Mouse (Mus musculus): ENCODE measurements around the gene Gm340. TPM values are rescaled to one million over a fixed set of nuclear protein-coding genes. Genes with fewer than 3 reads are reported as not detected.

Gm340 gene
- polyA plus RNA-seq, 1 experiment = 1.4 TPM

DNA sequence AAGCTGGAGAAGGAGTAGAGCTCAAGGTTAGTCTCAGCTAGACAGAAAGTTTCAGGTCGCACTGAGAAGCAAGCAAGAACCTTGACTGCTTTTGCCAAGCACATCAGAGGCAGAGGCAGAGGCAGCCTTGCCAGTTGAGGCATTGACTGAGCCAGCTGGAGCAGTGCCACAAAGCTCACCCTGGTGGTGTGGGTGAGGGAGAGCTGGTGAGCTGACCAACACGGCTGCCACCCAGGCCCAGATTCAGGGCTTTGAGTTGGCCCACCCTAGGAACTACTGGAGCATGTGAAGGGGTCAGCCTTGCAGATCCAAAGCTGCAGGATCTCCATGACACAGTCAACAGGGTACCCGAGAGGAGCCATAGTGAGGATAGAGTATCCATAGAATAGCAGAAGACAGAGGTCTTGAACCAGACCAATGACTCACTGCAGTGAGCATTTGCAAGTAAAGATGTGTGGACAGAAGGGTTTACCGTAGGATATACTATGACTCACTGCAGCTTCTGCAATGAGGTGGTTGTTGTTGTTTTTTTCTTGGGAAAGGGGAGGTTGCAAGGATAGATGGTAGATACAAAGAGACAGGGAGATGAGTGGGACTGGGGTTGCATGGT, 2.8 kb upstream of the Gm340 start:
- TF ChIP-seq USF1 (IDR thresholded peaks at IDR 0.05; ENCODE audit: low read depth) (no peak), REST (IDR thresholded peaks at IDR 0.05; ENCODE audit: insufficient read depth, insufficient read length) (no peak), MYOD1 (IDR thresholded peaks at IDR 0.05; ENCODE audit: control insufficient read depth in 1 of 3, insufficient read length in 2 of 3, low read depth in 2 of 3) (no peak), CEBPB (IDR thresholded peaks at IDR 0.05; ENCODE audit: insufficient read depth, poor library complexity, severe bottlenecking) (no peak), POLR2AphosphoS2 (IDR thresholded peaks at IDR 0.05; ENCODE audit: insufficient read length, low read depth) (no peak), E2F4 (IDR thresholded peaks at IDR 0.05; ENCODE audit: insufficient read depth) (no peak), MYOG (IDR thresholded peaks at IDR 0.05; ENCODE audit: control insufficient read depth in 1 of 3, insufficient read depth in 1 of 3, insufficient read length in 2 of 3, low read depth in 2 of 3) (no peak), SRF (IDR thresholded peaks at IDR 0.05; ENCODE audit: control insufficient read depth, insufficient read length, low read depth) (no peak), POLR2A (IDR thresholded peaks at IDR 0.05; ENCODE audit: insufficient read length, low read depth) (no peak), MAX (IDR thresholded peaks at IDR 0.05; ENCODE audit: low read depth) (no peak), TCF12 (IDR thresholded peaks at IDR 0.05; ENCODE audit: insufficient read depth, poor library complexity, severe bottlenecking) (no peak), TCF3 (IDR thresholded peaks at IDR 0.05; ENCODE audit: insufficient read length, low read depth) (no peak)
- no peak overlapping the region for H3K4me3 ChIP-seq
- no peaks in the 10 kb centered on the region for H3K79me2 ChIP-seq (ENCODE audit: control insufficient read depth, insufficient read depth)
- peaks cover 12% of the 10 kb centered on the region for H3K36me3 ChIP-seq (ENCODE audit: control insufficient read depth, insufficient read depth)
- H3K27me3 ChIP-seq (ENCODE audit: control insufficient read depth, insufficient read depth, insufficient read length) = no peaks in the 10 kb centered on the region
- H3K4me2 ChIP-seq (ENCODE audit: low read depth) = no peak overlapping the region
- H3ac ChIP-seq (ENCODE audit: control insufficient read depth, insufficient read length) = no peak overlapping the region

DNA sequence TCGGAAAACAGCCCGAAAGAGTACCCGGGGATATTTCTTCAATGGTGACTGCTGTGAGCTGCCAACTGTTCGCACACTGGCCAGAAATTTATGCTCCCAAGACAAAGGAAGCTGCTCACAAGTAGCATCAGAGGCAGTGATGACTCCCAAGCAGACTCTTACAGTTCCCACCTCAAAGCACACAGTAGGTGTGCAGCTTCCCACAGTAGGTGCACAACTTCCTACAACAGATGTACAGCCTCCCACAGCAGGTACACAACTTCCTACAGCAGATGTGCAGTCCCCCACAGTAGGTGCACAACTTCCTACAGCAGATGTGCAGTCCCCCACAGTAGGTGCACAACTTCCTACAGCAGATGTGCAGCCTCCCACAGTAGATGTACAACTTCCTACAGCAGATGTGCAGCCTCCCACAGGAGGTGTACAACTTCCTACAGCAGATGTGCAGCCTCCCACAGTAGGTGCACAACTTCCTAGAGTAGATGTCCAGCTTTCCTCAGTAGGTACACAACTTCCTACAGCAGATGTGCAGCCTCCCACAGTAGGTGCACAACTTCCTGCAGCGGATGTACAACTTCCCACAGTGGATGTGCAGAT, 846 bp downstream of the Gm340 start:
- Histone ChIP-seq H3K4me2 (ENCODE audit: low read depth) (no peak overlapping the region), H3K27me3 (ENCODE audit: control insufficient read depth, insufficient read depth, insufficient read length) (no peaks in the 10 kb centered on the region), H3ac (ENCODE audit: control insufficient read depth, insufficient read length) (no peak overlapping the region), H3K36me3 (ENCODE audit: control insufficient read depth, insufficient read depth) (peaks cover 15% of the 10 kb centered on the region), H3K4me3 (no peak overlapping the region), H3K79me2 (ENCODE audit: control insufficient read depth, insufficient read depth) (no peaks in the 10 kb centered on the region)
- TF ChIP-seq E2F4 (IDR thresholded peaks at IDR 0.05; ENCODE audit: insufficient read depth) (no peak), CEBPB (IDR thresholded peaks at IDR 0.05; ENCODE audit: insufficient read depth, poor library complexity, severe bottlenecking) (no peak), TCF3 (IDR thresholded peaks at IDR 0.05; ENCODE audit: insufficient read length, low read depth) (no peak), USF1 (IDR thresholded peaks at IDR 0.05; ENCODE audit: low read depth) (no peak), POLR2A (IDR thresholded peaks at IDR 0.05; ENCODE audit: insufficient read length, low read depth) (no peak), REST (IDR thresholded peaks at IDR 0.05; ENCODE audit: insufficient read depth, insufficient read length) (no peak), MYOD1 (IDR thresholded peaks at IDR 0.05; ENCODE audit: control insufficient read depth in 1 of 3, insufficient read length in 2 of 3, low read depth in 2 of 3) (no peak), SRF (IDR thresholded peaks at IDR 0.05; ENCODE audit: control insufficient read depth, insufficient read length, low read depth) (no peak), TCF12 (IDR thresholded peaks at IDR 0.05; ENCODE audit: insufficient read depth, poor library complexity, severe bottlenecking) (no peak), MAX (IDR thresholded peaks at IDR 0.05; ENCODE audit: low read depth) (no peak), MYOG (IDR thresholded peaks at IDR 0.05; ENCODE audit: control insufficient read depth in 1 of 3, insufficient read depth in 1 of 3, insufficient read length in 2 of 3, low read depth in 2 of 3) (no peak), POLR2AphosphoS2 (IDR thresholded peaks at IDR 0.05; ENCODE audit: insufficient read length, low read depth) (no peak)

DNA sequence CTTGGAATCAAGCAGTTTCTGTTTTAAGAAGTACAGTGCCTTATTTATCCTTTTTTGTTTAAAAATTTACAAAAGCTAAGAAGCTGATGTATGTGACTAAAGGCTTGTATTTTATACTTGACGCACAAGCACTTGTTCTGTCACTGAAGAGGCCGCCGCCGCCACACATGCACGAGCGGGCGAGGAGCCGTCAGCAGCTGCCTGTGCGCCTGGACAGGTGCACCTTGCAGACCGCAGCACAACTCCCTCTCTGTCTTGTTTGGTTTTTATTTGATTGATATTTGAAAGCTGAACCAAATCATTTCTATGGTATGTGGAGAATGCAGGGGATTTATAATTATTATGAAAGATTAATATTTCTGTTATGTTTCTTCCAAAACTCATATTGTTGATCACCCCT, 4.6 kb downstream of the Gm340 start:
- peaks cover 15% of the 10 kb centered on the region for H3K36me3 ChIP-seq (ENCODE audit: control insufficient read depth, insufficient read depth)
- H3ac ChIP-seq (ENCODE audit: control insufficient read depth, insufficient read length) = no peak overlapping the region
- H3K79me2 ChIP-seq (ENCODE audit: control insufficient read depth, insufficient read depth) = no peaks in the 10 kb centered on the region
- TF ChIP-seq MYOG (IDR thresholded peaks at IDR 0.05; ENCODE audit: control insufficient read depth in 1 of 3, insufficient read depth in 1 of 3, insufficient read length in 2 of 3, low read depth in 2 of 3) = peak in 2 of 3 experiments; percentile 57 to 71
- no peak for TF ChIP-seq POLR2AphosphoS2 (IDR thresholded peaks at IDR 0.05; ENCODE audit: insufficient read length, low read depth)
- TF ChIP-seq USF1 (IDR thresholded peaks at IDR 0.05; ENCODE audit: low read depth) = no peak
- peak in 1 of 3 experiments; percentile 80 for TF ChIP-seq MYOD1 (IDR thresholded peaks at IDR 0.05; ENCODE audit: control insufficient read depth in 1 of 3, insufficient read length in 2 of 3, low read depth in 2 of 3)
- TF ChIP-seq TCF3 (IDR thresholded peaks at IDR 0.05; ENCODE audit: insufficient read length, low read depth) = peak; percentile 10
- TF ChIP-seq SRF (IDR thresholded peaks at IDR 0.05; ENCODE audit: control insufficient read depth, insufficient read length, low read depth) = no peak
- no peak for TF ChIP-seq TCF12 (IDR thresholded peaks at IDR 0.05; ENCODE audit: insufficient read depth, poor library complexity, severe bottlenecking)
- no peak overlapping the region for H3K4me3 ChIP-seq
- H3K27me3 ChIP-seq (ENCODE audit: control insufficient read depth, insufficient read depth, insufficient read length) = no peaks in the 10 kb centered on the region
- H3K4me2 ChIP-seq (ENCODE audit: low read depth) = no peak overlapping the region

DNA sequence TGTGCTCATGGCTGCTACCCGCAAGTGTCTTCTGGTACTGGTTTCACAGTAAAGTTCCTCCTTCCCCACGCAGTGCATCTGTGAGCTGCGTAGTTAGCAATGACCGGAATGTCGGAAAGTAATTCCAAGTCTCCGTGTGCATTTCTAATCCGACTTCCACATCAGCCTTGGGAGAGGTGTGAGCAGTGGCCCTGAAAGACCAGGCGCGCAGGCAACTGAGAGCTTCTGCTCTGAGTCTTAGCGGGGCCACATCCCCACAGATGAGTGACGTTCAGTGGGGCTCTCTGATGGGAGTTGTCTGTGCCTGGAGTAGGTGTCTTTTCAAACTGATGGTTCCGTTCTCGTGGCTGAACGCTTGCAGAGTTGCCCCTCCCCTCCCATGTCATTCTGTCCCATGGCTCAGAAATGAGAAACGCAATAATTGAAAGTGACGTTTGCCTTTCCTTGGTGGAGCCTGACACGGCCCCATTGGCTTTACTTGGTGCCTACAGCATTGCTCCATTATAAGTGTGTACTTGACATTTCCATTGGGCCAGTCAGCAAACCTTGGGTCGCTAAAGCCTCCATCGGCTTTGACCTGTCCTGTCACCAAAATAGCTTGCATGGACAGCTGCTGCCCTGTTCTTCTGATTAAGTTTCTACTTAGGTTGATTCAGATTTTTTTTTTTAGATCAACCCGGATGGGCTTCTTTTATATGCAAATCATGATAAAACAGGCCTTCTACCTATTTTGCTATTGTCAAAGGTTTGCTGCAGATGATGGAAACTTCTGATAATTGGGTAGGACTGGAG, 5.5 kb downstream of the Gm340 start:
- TF ChIP-seq USF1 (IDR thresholded peaks at IDR 0.05; ENCODE audit: low read depth) = no peak
- TF ChIP-seq MYOG (IDR thresholded peaks at IDR 0.05; ENCODE audit: control insufficient read depth in 1 of 3, insufficient read depth in 1 of 3, insufficient read length in 2 of 3, low read depth in 2 of 3) = peak in 2 of 3 experiments; percentile 20 to 51
- TF ChIP-seq MYOD1 (IDR thresholded peaks at IDR 0.05; ENCODE audit: control insufficient read depth in 1 of 3, insufficient read length in 2 of 3, low read depth in 2 of 3) = peak in 1 of 3 experiments; percentile 62
- no peaks in the 10 kb centered on the region for H3K79me2 ChIP-seq (ENCODE audit: control insufficient read depth, insufficient read depth)
- H3K27me3 ChIP-seq (ENCODE audit: control insufficient read depth, insufficient read depth, insufficient read length) = no peaks in the 10 kb centered on the region
- H3K4me3 ChIP-seq = no peak overlapping the region
- H3ac ChIP-seq (ENCODE audit: control insufficient read depth, insufficient read length) = no peak overlapping the region
- H3K36me3 ChIP-seq (ENCODE audit: control insufficient read depth, insufficient read depth) = peaks cover 10% of the 10 kb centered on the region
- H3K4me2 ChIP-seq (ENCODE audit: low read depth) = no peak overlapping the region

Measured in myocyte (in vitro differentiated cells).